Comparison of ENCODE assay signal across 8 mouse cellular contexts in genomic region chr5:50059586-50059985, GRCm38 (mm10). TPM values are rescaled to one million over a fixed set of nuclear protein-coding genes. Genes with fewer than 3 reads are reported as not detected.
DNase-seq lines count a peak whose midpoint lies in the region; ATAC-seq and TF ChIP-seq lines count a peak whose summit lies in the region.

No protein-coding gene starts in this region.

- H3K4me3 ChIP-seq in megakaryocyte, embryonic 14.5 days (replicated peaks) = peak overlapping the region; percentile 94
- H3K4me3 ChIP-seq in liver, postnatal 0 days (ENCODE audit: low read depth, low read length) = peak overlapping the region; percentile 70; the same call in 1 of the 2 replicates
- peak overlapping the region; percentile 95; the same call in 1 of the 2 replicates for H3K4me3 ChIP-seq in stomach, embryonic 15.5 days (replicated peaks)

- peaks cover 22% of the 10 kb centered on the region for H3K27me3 ChIP-seq in megakaryocyte, embryonic 14.5 days (replicated peaks)
- peaks cover 9% of the 10 kb centered on the region for H3K27me3 ChIP-seq in liver, postnatal 0 days (ENCODE audit: insufficient read depth, low read length)
- no peaks in the 10 kb centered on the region for H3K27me3 ChIP-seq in stomach, embryonic 15.5 days (replicated peaks)

- DNase-seq in kidney, adult 18-20 months = peak; percentile 56
- no peak for DNase-seq in liver, postnatal 0 days
- DNase-seq in spleen, postnatal 4 days (ENCODE audit: low spot score in 2 of 2) = no peak
- DNase-seq in left cerebral cortex, postnatal 4 days = no peak
- no peak for DNase-seq in layer of hippocampus, adult 9-11 months

- no peak for TF ChIP-seq EP300 in liver, postnatal 0 days (IDR thresholded peaks at IDR 0.05; ENCODE audit: low read depth)

- intact Hi-C loops in left cerebral cortex, postnatal 4 days (cut with DNase I) = loop anchor here (10.0 kb wide), 1 partner anchor 155 kb away; no protein-coding TSS in a partner anchor

- TF ChIP-seq CTCF in liver, postnatal 0 days (IDR thresholded peaks at IDR 0.05; ENCODE audit: low read depth) = no peak

- no peaks in the 10 kb centered on the region for H3K9me3 ChIP-seq in megakaryocyte, embryonic 14.5 days
- no peaks in the 10 kb centered on the region for H3K9me3 ChIP-seq in liver, postnatal 0 days (ENCODE audit: low read length)
- no peaks in the 10 kb centered on the region for H3K9me3 ChIP-seq in stomach, embryonic 15.5 days

- H3K9ac ChIP-seq in liver, postnatal 0 days (replicated peaks) = no peak overlapping the region
- no peak overlapping the region for H3K9ac ChIP-seq in stomach, embryonic 15.5 days

- H3K4me2 ChIP-seq in liver, postnatal 0 days (ENCODE audit: low read depth, low read length) = peak overlapping the region; percentile 96; the same call in 1 of the 2 replicates
- peak overlapping the region; percentile 79 for H3K4me2 ChIP-seq in stomach, embryonic 15.5 days

- H3K27ac ChIP-seq in liver, postnatal 0 days (ENCODE audit: low read depth) = no peak overlapping the region
- peak overlapping the region; percentile 86 for H3K27ac ChIP-seq in stomach, embryonic 15.5 days

- no peak for ATAC-seq in megakaryocyte, adult 5-6 weeks (ENCODE audit: poor library complexity, severe bottlenecking)
- no peak for ATAC-seq in liver, postnatal 0 days
- ATAC-seq in stomach, embryonic 15.5 days (ENCODE audit: insufficient read depth, low FRiP score, low read depth) = peak; percentile 88

- WGBS in liver, postnatal 0 days (ENCODE audit: insufficient replicate concordance) = 78% methylated on average over 7 of the region's 7 CpGs
- 67% methylated on average over 7 of the region's 7 CpGs for WGBS in stomach, embryonic 15.5 days

- H3K36me3 ChIP-seq in megakaryocyte, embryonic 14.5 days (replicated peaks; ENCODE audit: low read length) = no peaks in the 10 kb centered on the region
- H3K36me3 ChIP-seq in liver, postnatal 0 days (replicated peaks; ENCODE audit: insufficient read depth, low read length) = no peaks in the 10 kb centered on the region
- H3K36me3 ChIP-seq in stomach, embryonic 15.5 days = no peaks in the 10 kb centered on the region

- peaks cover 21% of the 10 kb centered on the region for H3K4me1 ChIP-seq in megakaryocyte, embryonic 14.5 days
- peaks cover 6% of the 10 kb centered on the region for H3K4me1 ChIP-seq in liver, postnatal 0 days (ENCODE audit: insufficient read depth)
- H3K4me1 ChIP-seq in stomach, embryonic 15.5 days = peaks cover 16% of the 10 kb centered on the region

RNA-seq across cellular contexts. Expression of gene Adgra3, which starts 0.8 kb away (rescaled TPM):
- 0.18 and 0.96 TPM in 2 replicates for polyA plus RNA-seq in megakaryocyte, embryonic 14.5 days (2012; ENCODE audit: insufficient read depth, low replicate concordance)
- 0.22 and 1.6 TPM in 2 replicates for total RNA-seq in megakaryocyte, adult 5-6 weeks (2015)
- 0.22 and 1.2 TPM in 2 replicates for total RNA-seq in megakaryocyte, adult 5-6 weeks (2017)
- polyA plus RNA-seq in liver, postnatal 0 days (2015; fragmentation: Nextera tagmentation; extraction: Ambion mirVana) = 2.3 and 2.7 TPM in 2 replicates
- 20.2 and 21.5 TPM in 2 replicates for polyA plus RNA-seq in stomach, embryonic 15.5 days (2015; fragmentation: Nextera tagmentation; extraction: Ambion mirVana)
- 10 to 100 TPM; 50.5 to 53.3 TPM for total RNA-seq in left cerebral cortex, postnatal 4 days (2021)
